Mouse (Mus musculus) liver, embryonic 15.5 days (tissue): ENCODE results near the gene Dnmt3a. TPM values are rescaled to one million over a fixed set of nuclear protein-coding genes. Genes with fewer than 3 reads are reported as not detected.

ENCODE experiments used
- ATAC-seq: fragments of 200-750 bp; cut with Nextera tagmentation; 2 replicates; pipeline ENCODE4 v1.8.0; 2017; ENCODE audit warnings: moderate number of reproducible peaks, mild to moderate bottlenecking, moderate library complexity; ENCODE audit not compliant: insufficient read depth
- H3K27ac ChIP-seq: fragments of 300-500 bp; sonication (generic); replicated peaks from 2 replicates; pipeline ENCODE4 v1.5.1; 2015; ENCODE audit warnings: mild to moderate bottlenecking, inconsistent platforms
- H3K27me3 ChIP-seq: fragments of 300-500 bp; sonication (generic); 2 replicates; pipeline ENCODE4 v1.6.1; 2015; ENCODE audit warnings: mild to moderate bottlenecking, inconsistent platforms
- H3K36me3 ChIP-seq: fragments of 300-500 bp; sonication (generic); replicated peaks from 2 replicates; pipeline ENCODE4 v1.6.1; 2015; ENCODE audit warnings: moderate library complexity, mild to moderate bottlenecking, inconsistent platforms
- H3K4me1 ChIP-seq: fragments of 300-500 bp; sonication (generic); replicated peaks from 2 replicates; pipeline ENCODE4 v1.6.1; 2015; ENCODE audit warnings: inconsistent platforms
- H3K4me2 ChIP-seq: fragments of 300-500 bp; sonication (generic); 2 replicates; pipeline ENCODE4 v1.6.1; 2015; ENCODE audit warnings: moderate library complexity, mild to moderate bottlenecking, inconsistent platforms
- H3K4me3 ChIP-seq: fragments of 300-500 bp; sonication (generic); replicated peaks from 2 replicates; pipeline ENCODE4 v1.5.1; 2015; ENCODE audit warnings: mild to moderate bottlenecking, inconsistent platforms
- H3K9ac ChIP-seq: fragments of 300-500 bp; sonication (generic); 2 replicates; pipeline ENCODE4 v1.6.1; 2015; ENCODE audit warnings: moderate library complexity, mild to moderate bottlenecking, inconsistent platforms
- H3K9me3 ChIP-seq: fragments of 300-500 bp; sonication (generic); replicated peaks from 2 replicates; pipeline ENCODE4 v1.6.1; 2016; ENCODE audit warnings: inconsistent platforms
- WGBS: fragments of 180-500 bp; shearing (Covaris S2); methylation state at CpG from one replicate; pipeline ENCODE4 v1.1.7; 2015; ENCODE audit warnings: mixed read lengths; ENCODE audit not compliant: insufficient replicate concordance; 5-methylcytosine and 5-hydroxymethylcytosine counted together
- polyA plus RNA-seq: library from polyadenylated mRNA; unstranded; fragments of >200 nt; fragmentation: Nextera tagmentation; extraction: Ambion mirVana; gene quantifications from 2 replicates; pipeline ENCODE4 v1.2.1, GENCODE M21; 2015

The Dnmt3a gene
- polyA plus RNA-seq, 1 experiment from 2014 or later: 21.8 TPM

DNA sequence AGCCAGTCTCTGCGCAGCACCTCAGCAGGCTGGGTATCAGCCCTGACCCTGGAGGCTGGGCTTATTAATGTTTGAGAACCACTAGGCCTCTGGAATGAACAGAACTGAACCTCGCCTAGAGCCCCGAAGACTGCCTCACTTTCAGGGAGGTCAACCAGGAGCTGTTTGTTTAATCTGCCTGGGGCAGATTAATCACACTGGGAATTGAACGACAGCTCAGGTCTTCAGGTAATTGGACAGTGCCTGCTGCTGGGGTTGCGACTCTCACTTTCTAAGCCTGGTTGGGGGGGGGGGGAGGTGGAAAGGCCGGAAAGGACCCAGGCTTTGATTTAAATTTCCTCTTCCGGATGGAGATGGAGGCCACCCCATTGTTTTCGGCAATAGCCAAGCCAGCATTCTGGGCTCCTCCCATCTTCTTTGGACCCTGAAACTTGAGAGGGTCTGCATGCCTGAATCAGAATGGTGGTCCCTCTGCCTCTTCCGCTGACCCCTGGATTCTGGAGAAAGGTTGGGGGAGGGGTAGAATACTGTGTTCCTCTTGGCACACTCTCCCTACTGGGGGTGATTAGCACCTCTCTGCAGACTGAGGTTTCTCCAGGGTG lies 79.2 kb downstream of the Dnmt3a start:
- no peak overlapping the region for H3K4me3 ChIP-seq
- no peaks in the 10 kb centered on the region for H3K27me3 ChIP-seq
- H3K9ac ChIP-seq: no peak overlapping the region
- ATAC-seq: no peak
- no peak overlapping the region for H3K27ac ChIP-seq
- WGBS: 58% methylated on average over 9 of the region's 9 CpGs
- no peaks in the 10 kb centered on the region for H3K9me3 ChIP-seq
- H3K36me3 ChIP-seq: 0 out of 2 replicates have a peak, but pooled peaks cover 4% of the 10 kb centered on the region
- H3K4me2 ChIP-seq: no peak overlapping the region
- H3K4me1 ChIP-seq: peaks cover 32% of the 10 kb centered on the region

GRCm38 (mm10) chr12:3886601-3887000 lies 80.8 kb downstream of the Dnmt3a start:
- Histone ChIP-seq H3K4me3 (no peak overlapping the region), H3K27me3 (no peaks in the 10 kb centered on the region), H3K9me3 (no peaks in the 10 kb centered on the region), H3K36me3 (0 out of 2 replicates have a peak, but pooled peaks cover 4% of the 10 kb centered on the region), H3K4me2 (no peak overlapping the region), H3K27ac (no peak overlapping the region), H3K4me1 (peaks cover 48% of the 10 kb centered on the region), H3K9ac (no peak overlapping the region)
- no peak for ATAC-seq
- WGBS: 42% methylated on average over 2 of the region's 2 CpGs

DNA sequence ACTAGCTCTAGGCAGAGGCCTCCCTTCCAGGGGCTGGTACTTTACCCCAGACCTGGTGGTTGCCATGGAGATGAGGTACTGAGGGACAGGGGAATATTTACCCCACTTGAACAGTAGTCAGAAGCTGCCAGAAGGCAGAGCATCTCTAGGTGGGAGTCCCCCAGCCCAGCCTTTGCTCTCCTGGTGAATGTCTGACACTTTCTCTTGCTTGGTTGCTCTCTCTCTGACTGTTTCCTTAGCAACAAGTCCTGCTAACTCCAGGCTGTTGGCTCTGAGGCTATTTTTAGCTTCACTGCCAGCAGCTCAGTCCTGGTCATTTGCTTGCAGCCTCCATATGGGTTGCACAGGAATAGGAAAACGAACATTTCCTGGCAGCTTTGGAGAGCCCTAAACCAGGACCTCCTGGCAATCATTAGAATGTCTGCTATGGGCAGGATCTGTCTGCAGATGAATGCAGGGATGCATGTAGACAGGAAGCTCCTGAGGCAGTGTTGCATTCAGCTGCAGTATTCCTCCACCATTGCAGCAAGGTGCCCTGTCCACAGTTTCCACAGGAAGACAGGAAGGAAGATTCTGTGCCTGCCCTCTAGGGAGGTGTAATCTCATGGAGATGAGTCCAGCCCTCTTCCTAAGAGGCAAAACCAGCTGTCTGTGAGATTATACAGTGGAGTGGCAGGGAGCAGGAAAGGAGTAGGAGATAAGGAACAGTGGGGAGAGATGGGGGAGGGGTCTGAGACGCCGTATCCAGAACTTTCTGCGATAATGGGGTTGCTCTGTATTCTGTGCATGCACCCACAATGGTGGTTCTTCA lies 81.9 kb downstream of the Dnmt3a start:
- Histone ChIP-seq H3K4me1 (peaks cover 59% of the 10 kb centered on the region), H3K36me3 (0 out of 2 replicates have a peak, but pooled peaks cover 4% of the 10 kb centered on the region), H3K4me3 (no peak overlapping the region), H3K27ac (no peak overlapping the region), H3K9ac (no peak overlapping the region), H3K27me3 (no peaks in the 10 kb centered on the region), H3K4me2 (no peak overlapping the region), H3K9me3 (no peaks in the 10 kb centered on the region)
- ATAC-seq: no peak
- 12% methylated on average over 4 of the region's 4 CpGs for WGBS

DNA sequence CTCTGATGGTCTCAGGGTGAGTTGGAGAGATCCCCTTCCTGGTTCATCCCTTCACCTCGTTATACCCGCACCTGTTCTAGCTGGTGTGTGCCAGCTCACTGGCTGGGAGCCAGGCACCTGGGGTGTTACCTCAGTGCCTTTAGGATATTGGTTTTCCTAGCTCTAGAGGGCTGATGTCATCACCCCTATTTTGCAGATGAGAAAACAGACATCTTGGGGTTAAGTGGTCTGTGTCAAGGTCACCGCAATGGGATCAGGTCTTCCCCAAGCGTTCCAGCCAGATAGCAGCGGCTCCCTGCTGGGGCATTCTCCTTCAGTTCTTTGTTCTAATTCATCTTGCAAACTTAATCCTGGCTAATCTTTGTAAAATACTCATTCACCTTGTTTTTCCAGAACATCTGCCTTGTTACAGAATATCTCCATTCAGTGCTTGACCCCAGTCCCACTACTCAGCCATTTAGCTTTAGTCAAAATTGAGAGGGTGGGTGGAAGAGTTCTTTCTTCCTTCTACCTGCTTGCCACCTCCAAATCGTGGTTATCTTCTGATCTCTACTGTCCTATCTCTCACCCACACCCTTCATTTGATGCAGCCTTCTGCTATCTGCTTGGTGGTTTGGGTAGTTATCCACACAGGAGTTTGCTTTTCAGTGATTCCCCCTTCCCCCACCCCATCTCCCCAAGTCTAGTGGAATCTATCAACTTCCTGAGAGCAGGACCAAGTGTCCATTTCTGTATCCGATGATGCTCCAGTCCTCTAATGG lies 84.2 kb downstream of the Dnmt3a start:
- H3K4me2 ChIP-seq: peak overlapping the region; percentile 93
- H3K9ac ChIP-seq: no peak overlapping the region
- H3K36me3 ChIP-seq: 0 out of 2 replicates have a peak, but pooled peaks cover 4% of the 10 kb centered on the region
- no peak overlapping the region for H3K27ac ChIP-seq
- peaks cover 67% of the 10 kb centered on the region for H3K4me1 ChIP-seq
- H3K9me3 ChIP-seq: no peaks in the 10 kb centered on the region
- H3K27me3 ChIP-seq: no peaks in the 10 kb centered on the region
- ATAC-seq: no peak
- 53% methylated on average over 7 of the region's 7 CpGs for WGBS
- H3K4me3 ChIP-seq: no peak overlapping the region

DNA sequence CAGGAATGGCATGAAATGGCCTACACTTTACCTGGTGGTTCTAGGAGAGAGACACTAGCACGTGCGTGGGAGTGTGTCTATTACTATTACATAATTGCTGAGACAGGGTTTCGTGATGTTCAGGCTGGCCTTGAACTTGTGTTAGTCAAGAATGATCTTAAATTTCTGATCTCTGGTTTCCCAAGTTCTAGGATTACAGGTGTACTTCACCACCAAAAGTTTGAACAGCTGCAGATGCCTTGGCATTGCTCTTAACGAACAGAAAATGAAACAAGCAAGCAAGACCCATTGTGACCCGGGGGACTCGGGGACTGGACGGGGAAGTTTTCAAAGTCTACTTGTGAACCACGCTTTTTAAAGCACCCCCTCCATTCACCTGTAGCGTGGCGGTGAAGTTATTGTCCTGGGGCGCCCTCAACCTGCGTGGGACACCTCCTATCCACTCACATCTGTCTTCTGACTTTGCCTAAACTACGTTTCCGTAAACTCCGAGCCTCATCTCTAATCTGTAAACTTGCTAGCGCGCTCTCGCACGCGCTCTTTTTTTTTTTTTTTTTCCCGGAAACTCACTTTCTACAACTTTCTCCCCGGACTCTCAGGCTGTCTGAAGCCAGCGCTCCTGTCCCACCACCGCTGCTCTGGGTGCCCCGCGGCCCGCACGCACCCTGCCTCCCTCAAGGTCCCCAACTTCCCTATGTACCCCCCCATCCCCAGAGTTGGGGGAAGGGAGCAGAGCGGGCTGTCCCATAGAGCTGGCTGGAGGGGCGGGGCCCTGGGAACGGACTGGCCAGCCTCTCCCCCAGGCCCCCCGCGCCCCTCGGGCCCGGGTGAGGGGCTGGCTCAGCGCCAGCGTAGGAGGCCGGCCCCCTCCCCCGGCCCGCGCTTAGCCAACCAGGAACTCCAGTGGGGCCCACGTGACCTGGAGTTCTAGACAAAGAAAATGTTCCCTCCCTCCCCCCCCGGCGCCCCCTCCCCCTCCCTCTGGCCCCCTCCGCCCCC lies 85.2 kb downstream of the Dnmt3a start:
- peak overlapping the region; percentile 93 for H3K4me2 ChIP-seq
- H3K27ac ChIP-seq: peak overlapping the region; percentile 77
- H3K4me1 ChIP-seq: peaks cover 67% of the 10 kb centered on the region
- no peaks in the 10 kb centered on the region for H3K27me3 ChIP-seq
- ATAC-seq: peak; percentile 29; the same call in 1 of the 2 replicates
- 2% methylated on average over 43 of the region's 45 CpGs for WGBS
- peak overlapping the region; percentile 63 for H3K9ac ChIP-seq
- H3K9me3 ChIP-seq: no peaks in the 10 kb centered on the region
- peak overlapping the region; percentile 65 for H3K4me3 ChIP-seq
- H3K36me3 ChIP-seq: peaks cover 4% of the 10 kb centered on the region; the same call in 1 of the 2 replicates

DNA sequence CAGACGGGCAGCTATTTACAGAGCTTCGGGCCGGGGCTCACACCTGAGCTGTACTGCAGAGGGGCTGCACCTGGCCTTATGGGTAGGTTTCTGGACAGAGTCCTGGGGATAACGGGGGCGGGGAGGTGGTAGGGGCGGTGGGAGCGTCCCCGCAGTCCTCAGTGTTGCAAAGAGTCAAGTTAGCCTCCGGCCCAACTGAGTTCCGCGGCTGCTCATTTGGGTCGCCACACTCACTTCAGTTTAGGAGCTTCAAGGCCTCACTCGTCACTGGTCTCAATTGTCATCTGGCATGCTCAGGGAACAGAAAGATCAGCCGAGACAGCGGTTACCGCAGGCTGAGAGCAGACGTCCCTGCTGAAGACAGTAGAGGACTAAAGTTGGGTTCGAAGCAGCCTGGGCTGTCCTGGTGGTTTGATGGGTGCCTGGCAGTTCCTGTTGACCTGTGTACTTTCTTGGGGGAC lies 86.0 kb downstream of the Dnmt3a start:
- 0 out of 2 replicates have a peak, but pooled peaks have one; percentile 13 for ATAC-seq
- peaks cover 67% of the 10 kb centered on the region for H3K4me1 ChIP-seq
- H3K36me3 ChIP-seq: peaks cover 11% of the 10 kb centered on the region
- peak overlapping the region; percentile 93 for H3K4me2 ChIP-seq
- H3K27me3 ChIP-seq: no peaks in the 10 kb centered on the region
- H3K4me3 ChIP-seq: peak overlapping the region; percentile 65
- H3K27ac ChIP-seq: peak overlapping the region; percentile 77
- H3K9ac ChIP-seq: peak overlapping the region; percentile 63
- under 1% methylated on average over 15 of the region's 18 CpGs for WGBS
- no peaks in the 10 kb centered on the region for H3K9me3 ChIP-seq

DNA sequence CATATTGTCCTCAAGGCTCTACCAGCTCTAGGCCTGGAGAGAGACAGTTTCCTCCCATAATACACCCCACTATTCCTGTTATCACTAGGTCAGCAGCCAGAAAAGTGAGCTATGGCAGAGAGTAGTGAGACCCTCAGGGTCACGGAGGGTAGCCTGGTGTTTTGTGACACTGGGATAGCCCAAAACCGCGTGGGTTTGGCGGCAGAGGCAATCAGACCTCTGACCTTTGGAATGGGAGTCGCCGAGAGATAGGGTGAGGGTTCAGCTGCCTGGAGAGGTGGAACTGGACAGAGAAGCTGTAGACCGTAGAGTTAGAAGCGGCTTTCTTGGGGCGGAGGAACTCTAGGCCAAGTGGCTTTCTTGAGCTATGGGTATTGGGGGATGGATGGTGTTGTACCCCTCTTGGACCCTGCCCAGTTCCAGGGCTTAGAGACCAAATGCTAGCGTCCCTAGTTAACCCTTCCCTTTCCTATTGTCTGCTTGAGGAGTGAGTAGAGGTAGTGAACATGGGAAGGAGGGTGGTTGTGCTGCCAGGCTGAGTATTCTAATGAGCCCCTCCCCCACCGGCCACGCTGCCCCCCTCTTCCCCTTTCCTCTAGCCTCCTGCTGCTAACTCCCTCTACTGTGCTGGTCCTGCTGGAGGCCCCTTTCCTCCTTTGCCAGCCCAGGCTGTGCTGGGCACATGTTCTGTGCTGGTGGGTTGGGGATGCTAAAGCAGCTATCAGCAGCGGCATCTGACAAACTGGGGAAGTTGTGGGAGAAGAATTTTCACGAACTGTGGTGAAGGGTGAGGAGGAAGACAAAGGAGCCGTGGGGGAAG lies 86.6 kb downstream of the Dnmt3a start:
- H3K36me3 ChIP-seq: peaks cover 18% of the 10 kb centered on the region
- H3K9ac ChIP-seq: peak overlapping the region; percentile 63; the same call in 1 of the 2 replicates
- no peaks in the 10 kb centered on the region for H3K27me3 ChIP-seq
- H3K4me2 ChIP-seq: peak overlapping the region; percentile 93
- H3K4me1 ChIP-seq: peaks cover 63% of the 10 kb centered on the region
- H3K9me3 ChIP-seq: no peaks in the 10 kb centered on the region
- H3K4me3 ChIP-seq: peak overlapping the region; percentile 65
- WGBS: 7% methylated on average over 15 of the region's 15 CpGs
- ATAC-seq: peak; percentile 27; the same call in 1 of the 2 replicates
- peak overlapping the region; percentile 77 for H3K27ac ChIP-seq

GRCm38 (mm10) chr12:3893335-3893734 lies 87.5 kb downstream of the Dnmt3a start:
- no peak overlapping the region for H3K4me3 ChIP-seq
- H3K9me3 ChIP-seq: no peaks in the 10 kb centered on the region
- H3K4me1 ChIP-seq: peaks cover 55% of the 10 kb centered on the region
- peaks cover 25% of the 10 kb centered on the region for H3K36me3 ChIP-seq
- H3K9ac ChIP-seq: no peak overlapping the region
- no peak for ATAC-seq
- H3K27me3 ChIP-seq: no peaks in the 10 kb centered on the region
- peak overlapping the region; percentile 93 for H3K4me2 ChIP-seq
- 50% methylated on average over 6 of the region's 6 CpGs for WGBS
- H3K27ac ChIP-seq: no peak overlapping the region

- H3K9me3 ChIP-seq: no peaks in the 10 kb centered on the region
- H3K4me3 ChIP-seq: no peak overlapping the region
- H3K4me2 ChIP-seq: no peak overlapping the region
- peaks cover 31% of the 10 kb centered on the region for H3K36me3 ChIP-seq
- whole genome bisulfite sequencing: 65% methylated on average over 7 of the region's 7 CpGs
- H3K9ac ChIP-seq: no peak overlapping the region
- no peaks in the 10 kb centered on the region for H3K27me3 ChIP-seq
- peak; percentile 20; the same call in 1 of the 2 replicates for ATAC-seq
- H3K27ac ChIP-seq: no peak overlapping the region; the same call in 1 of the 2 replicates
- H3K4me1 ChIP-seq: peaks cover 43% of the 10 kb centered on the region
Observed at GRCm38 (mm10) chr12:3894525-3894924, 88.7 kb downstream of the Dnmt3a start.
